Mouse (Mus musculus): Measurements from ENCODE around the gene Olfr709-ps1. TPM values are rescaled to one million over a fixed set of nuclear protein-coding genes. Genes with fewer than 3 reads are reported as not detected.
"Not testable (repeated sequence)": the region's sequence is repeated elsewhere in the genome, so short reads cannot be mapped to it uniquely, and the experiment has no call there.

Gene Olfr709-ps1
- total RNA-seq (2021) = not detected
- long read RNA-seq, experiment 1 = 0 reads
- long read RNA-seq, experiment 2 = 0 reads

GRCm38 (mm10) chr7:106932119-106932518, at the start of gene Olfr709-ps1:
Olfr709-ps1 (minus strand) TSS chr7:106932219.
- no peak for TF ChIP-seq CTCF (IDR thresholded peaks at IDR 0.05)
- Histone ChIP-seq H3K4me3 (no peak within 1 kb of the TSS), H3K27ac (no peak within 1 kb of the TSS)
- intact Hi-C loops (cut with DNase I) = no loop called here
- no peak for DNase-seq (ENCODE audit: extremely low spot score in 1 of 2, low spot score in 2 of 2)

- no peak within 1 kb of the TSS for H3K4me3 ChIP-seq
- no peak for TF ChIP-seq CTCF (IDR thresholded peaks at IDR 0.05)
- no peak for DNase-seq (ENCODE audit: extremely low spot score in 1 of 2, low spot score in 2 of 2)
- intact Hi-C loops (cut with DNase I) = no loop called here
- H3K27ac ChIP-seq = no peak within 1 kb of the TSS
These were observed 43.3 kb upstream of the Olfr709-ps1 start, which contains the start of gene Olfr711 for GRCm38 (mm10) chr7:106975353-106975752. Olfr711 (minus strand) TSS chr7:106975453.

- TF ChIP-seq CTCF (IDR thresholded peaks at IDR 0.05) = peak; percentile 6; the same call in 1 of the 2 replicates
- intact Hi-C loops (cut with DNase I); H3K4me3 ChIP-seq; DNase-seq (ENCODE audit: extremely low spot score in 1 of 2, low spot score in 2 of 2); H3K27ac ChIP-seq: not testable (repeated sequence)
These were observed 35.5 kb upstream of the Olfr709-ps1 start for GRCm38 (mm10) chr7:106967503-106967902.

- H3K27ac ChIP-seq = no peak within 1 kb of the TSS
- H3K4me3 ChIP-seq = no peak within 1 kb of the TSS
- no peak for DNase-seq (ENCODE audit: extremely low spot score in 1 of 2, low spot score in 2 of 2)
- intact Hi-C loops (cut with DNase I) = no loop called here
- TF ChIP-seq CTCF (IDR thresholded peaks at IDR 0.05) = no peak
These were observed 31.8 kb upstream of the Olfr709-ps1 start, which contains the start of gene Olfr6 for GRCm38 (mm10) chr7:106963837-106964236. Olfr6 (minus strand) TSS chr7:106963937.

- DNase-seq (ENCODE audit: extremely low spot score in 1 of 2, low spot score in 2 of 2) = no peak
- Histone ChIP-seq H3K4me3 (no peak within 1 kb of the TSS), H3K27ac (no peak within 1 kb of the TSS)
- TF ChIP-seq CTCF (IDR thresholded peaks at IDR 0.05) = no peak
- intact Hi-C loops (cut with DNase I) = no loop called here
These were observed 16.2 kb upstream of the Olfr709-ps1 start, which contains the start of gene Olfr710 for GRCm38 (mm10) chr7:106948212-106948611. Olfr710 (minus strand) TSS chr7:106948312.

- DNase-seq (ENCODE audit: extremely low spot score in 1 of 2, low spot score in 2 of 2); intact Hi-C loops (cut with DNase I); H3K27ac ChIP-seq; H3K4me3 ChIP-seq: not testable (repeated sequence)
These were observed 11.1 kb downstream of the Olfr709-ps1 start for GRCm38 (mm10) chr7:106920961-106921360.

GRCm38 (mm10) chr7:106907676-106908075, 24.3 kb downstream of the Olfr709-ps1 start, which contains the start of gene Olfr1532-ps1:
Olfr1532-ps1 (plus strand) TSS chr7:106908001.
- intact Hi-C loops (cut with DNase I) = no loop called here
- no peak for DNase-seq (ENCODE audit: extremely low spot score in 1 of 2, low spot score in 2 of 2)
- no peak; the same call in 1 of the 2 replicates for TF ChIP-seq CTCF (IDR thresholded peaks at IDR 0.05)
- no peak within 1 kb of the TSS for H3K27ac ChIP-seq
- H3K4me3 ChIP-seq = no peak within 1 kb of the TSS

GRCm38 (mm10) chr7:106901141-106901540, 30.9 kb downstream of the Olfr709-ps1 start, which contains the start of gene Olfr707:
Olfr707 (minus strand) TSS chr7:106901241.
- H3K4me3 ChIP-seq; H3K27ac ChIP-seq; DNase-seq (ENCODE audit: extremely low spot score in 1 of 2, low spot score in 2 of 2); intact Hi-C loops (cut with DNase I): not testable (repeated sequence)

GRCm38 (mm10) chr7:106888062-106888461, 44.0 kb downstream of the Olfr709-ps1 start, which contains the start of gene Olfr706:
Olfr706 (minus strand) TSS chr7:106888162.
- no peak within 1 kb of the TSS for H3K27ac ChIP-seq
- intact Hi-C loops (cut with DNase I) = no loop called here
- DNase-seq (ENCODE audit: extremely low spot score in 1 of 2, low spot score in 2 of 2) = no peak
- H3K4me3 ChIP-seq = no peak within 1 kb of the TSS
- no peak for TF ChIP-seq CTCF (IDR thresholded peaks at IDR 0.05)

GRCm38 (mm10) chr7:106876791-106877190, 55.2 kb downstream of the Olfr709-ps1 start, which contains the start of gene Olfr705:
Olfr705 (minus strand) TSS chr7:106876891.
- Histone ChIP-seq H3K27ac (no peak within 1 kb of the TSS), H3K4me3 (no peak within 1 kb of the TSS)
- intact Hi-C loops (cut with DNase I) = no loop called here
- DNase-seq (ENCODE audit: extremely low spot score in 1 of 2, low spot score in 2 of 2) = no peak
- TF ChIP-seq CTCF (IDR thresholded peaks at IDR 0.05) = no peak

Other genes starting within 250 kb of the Olfr709-ps1 start
- not detected for gene Olfr694, start 240.4 kb downstream of the Olfr709-ps1 start, total RNA-seq (2021)
- not detected for gene Olfr695, start 215.8 kb downstream of the Olfr709-ps1 start, total RNA-seq (2021)
- not detected for gene Olfr697, start 189.8 kb downstream of the Olfr709-ps1 start, total RNA-seq (2021)
- gene Olfr698, start 176.8 kb downstream of the Olfr709-ps1 start, total RNA-seq (2021) = not detected
- not detected for gene Olfr699, start 139.0 kb downstream of the Olfr709-ps1 start, total RNA-seq (2021)
- gene Olfr700, start 123.4 kb downstream of the Olfr709-ps1 start, total RNA-seq (2021) = not detected
- not detected for gene Olfr701, start 118.1 kb downstream of the Olfr709-ps1 start, total RNA-seq (2021)
- not detected for gene Olfr702, start 98.3 kb downstream of the Olfr709-ps1 start, total RNA-seq (2021)
- gene Olfr703, start 88.9 kb downstream of the Olfr709-ps1 start, total RNA-seq (2021) = not detected
- gene Olfr704, start 69.0 kb downstream of the Olfr709-ps1 start, total RNA-seq (2021) = not detected
- gene Olfr705, start 55.3 kb downstream of the Olfr709-ps1 start, total RNA-seq (2021) = not detected
- not detected for gene Olfr706, start 44.1 kb downstream of the Olfr709-ps1 start, total RNA-seq (2021)
- not detected for gene Olfr707, start 31.0 kb downstream of the Olfr709-ps1 start, total RNA-seq (2021)
- gene Olfr1532-ps1, start 24.2 kb downstream of the Olfr709-ps1 start, total RNA-seq (2021) = not detected
- not detected for gene Olfr710, start 16.1 kb upstream of the Olfr709-ps1 start, total RNA-seq (2021)
- not detected for gene Olfr6, start 31.7 kb upstream of the Olfr709-ps1 start, total RNA-seq (2021)
- gene Olfr711, start 43.2 kb upstream of the Olfr709-ps1 start, total RNA-seq (2021) = not detected
- gene Olfr2, start 73.9 kb upstream of the Olfr709-ps1 start, total RNA-seq (2021) = not detected
- gene Olfr713, start 99.0 kb upstream of the Olfr709-ps1 start, total RNA-seq (2021) = not detected
- not detected for gene Olfr714, start 138.8 kb upstream of the Olfr709-ps1 start, total RNA-seq (2021)
- gene Olfr17, start 161.0 kb upstream of the Olfr709-ps1 start, total RNA-seq (2021) = not detected
- gene Olfr715b, start 178.2 kb upstream of the Olfr709-ps1 start, total RNA-seq (2021) = not detected
- not detected for gene Olfr715, start 198.9 kb upstream of the Olfr709-ps1 start, total RNA-seq (2021)
- not detected for gene Olfr716, start 206.1 kb upstream of the Olfr709-ps1 start, total RNA-seq (2021)
- not detected for gene Nlrp14, start 234.8 kb upstream of the Olfr709-ps1 start, total RNA-seq (2021)

Measured in left cerebral cortex, adult 2 months (tissue).